Mouse (Mus musculus): ENCODE data around the gene Mroh8. TPM values are rescaled to one million over a fixed set of nuclear protein-coding genes. Genes with fewer than 3 reads are reported as not detected.
A peak's percentile ranks its signal among the peaks of the same experiment; 100 is the strongest.
"Not testable (repeated sequence)": the region's sequence is repeated elsewhere in the genome, so short reads cannot be mapped to it uniquely, and the experiment has no call there.

The Mroh8 gene
- polyA plus RNA-seq, 1 experiment from 2014 or later = 0.21 TPM

DNA sequence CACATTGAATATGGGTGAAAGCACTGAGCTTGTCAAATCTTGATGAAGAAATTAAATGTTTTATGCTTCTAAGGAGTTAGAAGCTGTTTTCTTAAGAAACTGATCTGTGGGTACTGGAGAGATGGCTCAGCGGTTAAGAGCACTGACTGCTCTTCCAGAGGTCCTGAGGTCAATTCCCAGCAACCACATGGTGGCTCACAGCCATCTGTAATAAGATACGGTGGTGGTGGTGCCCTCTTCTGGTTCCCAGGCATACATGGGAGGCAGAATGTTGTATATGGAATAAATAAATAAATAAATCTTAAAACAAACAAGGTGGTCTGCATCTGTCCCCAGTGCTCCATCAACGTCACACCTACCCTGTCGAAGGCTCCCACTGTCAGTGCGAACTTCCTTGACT, 104.9 kb downstream of the Mroh8 start:
- Histone ChIP-seq H3K4me2 (replicated peaks; ENCODE audit: low read depth) (no peak overlapping the region), H3K36me3 (ENCODE audit: control insufficient read depth, insufficient read depth) (peaks cover 33% of the 10 kb centered on the region), H3K9ac (ENCODE audit: low read depth, low read length) (no peak overlapping the region), H3K4me1 (replicated peaks; ENCODE audit: control insufficient read depth, insufficient read depth, low read length) (no peaks in the 10 kb centered on the region), H3K4me3 (ENCODE audit: low read depth, low read length) (no peak overlapping the region), H3K27me3 (replicated peaks; ENCODE audit: control insufficient read depth, insufficient read depth, low read length) (no peaks in the 10 kb centered on the region), H3K27ac (ENCODE audit: low read depth, low read length) (no peak overlapping the region), H3K9me3 (ENCODE audit: control insufficient read depth) (no peaks in the 10 kb centered on the region)
- ATAC-seq = no peak
- 66% methylated on average over 5 of the region's 5 CpGs for WGBS
- TF ChIP-seq CTCF (IDR thresholded peaks at IDR 0.05; ENCODE audit: low read depth) = peak; percentile 43

DNA sequence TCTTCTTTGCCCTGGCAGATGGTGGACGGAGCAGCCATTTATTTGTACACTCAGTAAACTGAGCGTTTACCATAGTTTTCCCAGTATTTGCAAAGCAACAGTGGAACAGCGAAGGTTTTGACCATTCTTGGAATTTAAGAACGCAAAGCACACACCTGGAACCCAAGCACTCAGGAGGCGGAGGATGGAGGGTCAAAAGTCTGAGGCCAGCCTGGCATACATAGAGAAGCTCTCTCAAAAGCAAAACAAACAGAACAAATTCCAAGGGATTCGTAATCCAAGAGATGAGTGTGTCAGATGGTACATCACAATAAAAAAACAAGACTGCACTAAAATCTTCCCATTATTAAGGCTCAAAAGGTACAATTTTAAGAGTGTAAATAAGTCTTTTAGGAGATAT, 105.8 kb downstream of the Mroh8 start:
- 85% methylated on average over 6 of the region's 6 CpGs for WGBS
- no peak for TF ChIP-seq CTCF (IDR thresholded peaks at IDR 0.05; ENCODE audit: low read depth)
- peaks cover 33% of the 10 kb centered on the region for H3K36me3 ChIP-seq (ENCODE audit: control insufficient read depth, insufficient read depth)
- H3K27me3 ChIP-seq (replicated peaks; ENCODE audit: control insufficient read depth, insufficient read depth, low read length) = no peaks in the 10 kb centered on the region
- H3K27ac ChIP-seq (ENCODE audit: low read depth, low read length) = no peak overlapping the region
- H3K9ac ChIP-seq (ENCODE audit: low read depth, low read length) = no peak overlapping the region
- H3K9me3 ChIP-seq (ENCODE audit: control insufficient read depth) = no peaks in the 10 kb centered on the region
- H3K4me3 ChIP-seq (ENCODE audit: low read depth, low read length) = no peak overlapping the region
- no peak for ATAC-seq
- H3K4me2 ChIP-seq (replicated peaks; ENCODE audit: low read depth) = no peak overlapping the region
- H3K4me1 ChIP-seq (replicated peaks; ENCODE audit: control insufficient read depth, insufficient read depth, low read length) = no peaks in the 10 kb centered on the region

DNA sequence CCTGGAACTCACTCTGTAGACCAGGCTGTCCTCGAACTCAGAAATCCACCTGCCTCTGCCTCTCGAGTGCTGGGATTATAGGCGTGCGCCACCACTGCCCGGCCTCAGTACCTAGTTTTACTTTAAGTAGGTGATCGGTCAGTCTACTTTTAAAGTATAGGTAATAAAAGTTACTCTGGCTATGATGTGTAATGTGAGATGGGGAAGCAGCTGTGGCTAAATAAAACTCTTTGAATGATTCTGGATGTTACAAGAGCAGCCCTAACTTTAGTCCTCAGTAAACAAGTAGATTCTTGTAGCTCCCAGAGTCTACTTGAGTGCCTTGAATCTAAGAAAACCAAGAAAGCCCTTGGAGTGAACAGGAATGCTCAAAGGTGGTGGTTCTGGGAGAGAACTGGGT, 106.4 kb downstream of the Mroh8 start:
- TF ChIP-seq CTCF (IDR thresholded peaks at IDR 0.05; ENCODE audit: low read depth) = no peak
- 94% methylated on average over 6 of the region's 6 CpGs for WGBS

DNA sequence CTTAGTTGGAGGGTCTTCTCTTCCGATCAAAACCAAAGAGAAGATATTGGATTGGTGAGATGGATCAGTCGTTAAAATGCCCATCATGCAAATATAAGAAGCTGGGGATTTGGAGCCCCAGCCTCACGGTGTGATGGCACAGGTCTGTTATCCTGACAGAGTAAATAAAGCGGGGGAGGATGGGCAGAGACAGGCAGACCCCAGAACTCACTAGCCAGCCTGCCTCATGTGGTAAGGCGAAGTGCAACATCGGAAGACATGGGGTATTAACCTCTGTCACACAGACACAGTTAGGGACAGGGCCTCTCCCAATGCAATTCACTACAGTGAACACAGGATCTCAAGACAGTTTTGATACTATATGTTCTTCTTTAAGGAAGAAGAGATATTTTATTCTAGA, 108.7 kb downstream of the Mroh8 start:
- 56% methylated on average over 6 of the region's 6 CpGs for WGBS
- Histone ChIP-seq H3K36me3 (ENCODE audit: control insufficient read depth, insufficient read depth) (peaks cover 45% of the 10 kb centered on the region), H3K9me3 (ENCODE audit: control insufficient read depth) (no peaks in the 10 kb centered on the region), H3K27ac (ENCODE audit: low read depth, low read length) (no peak overlapping the region), H3K4me3 (ENCODE audit: low read depth, low read length) (no peak overlapping the region), H3K27me3 (replicated peaks; ENCODE audit: control insufficient read depth, insufficient read depth, low read length) (no peaks in the 10 kb centered on the region), H3K4me2 (replicated peaks; ENCODE audit: low read depth) (no peak overlapping the region), H3K9ac (ENCODE audit: low read depth, low read length) (no peak overlapping the region), H3K4me1 (replicated peaks; ENCODE audit: control insufficient read depth, insufficient read depth, low read length) (no peaks in the 10 kb centered on the region)
- no peak for TF ChIP-seq CTCF (IDR thresholded peaks at IDR 0.05; ENCODE audit: low read depth)
- no peak for ATAC-seq

More for the DNA sequence above, 106.4 kb downstream of the Mroh8 start:
- Histone ChIP-seq H3K36me3 (ENCODE audit: control insufficient read depth, insufficient read depth) (peaks cover 33% of the 10 kb centered on the region), H3K4me3 (ENCODE audit: low read depth, low read length) (no peak overlapping the region), H3K9ac (ENCODE audit: low read depth, low read length) (no peak overlapping the region), H3K27ac (ENCODE audit: low read depth, low read length) (no peak overlapping the region), H3K9me3 (ENCODE audit: control insufficient read depth) (no peaks in the 10 kb centered on the region), H3K27me3 (replicated peaks; ENCODE audit: control insufficient read depth, insufficient read depth, low read length) (no peaks in the 10 kb centered on the region), H3K4me1 (replicated peaks; ENCODE audit: control insufficient read depth, insufficient read depth, low read length) (no peaks in the 10 kb centered on the region), H3K4me2 (replicated peaks; ENCODE audit: low read depth) (no peak overlapping the region)
- ATAC-seq = no peak

DNA sequence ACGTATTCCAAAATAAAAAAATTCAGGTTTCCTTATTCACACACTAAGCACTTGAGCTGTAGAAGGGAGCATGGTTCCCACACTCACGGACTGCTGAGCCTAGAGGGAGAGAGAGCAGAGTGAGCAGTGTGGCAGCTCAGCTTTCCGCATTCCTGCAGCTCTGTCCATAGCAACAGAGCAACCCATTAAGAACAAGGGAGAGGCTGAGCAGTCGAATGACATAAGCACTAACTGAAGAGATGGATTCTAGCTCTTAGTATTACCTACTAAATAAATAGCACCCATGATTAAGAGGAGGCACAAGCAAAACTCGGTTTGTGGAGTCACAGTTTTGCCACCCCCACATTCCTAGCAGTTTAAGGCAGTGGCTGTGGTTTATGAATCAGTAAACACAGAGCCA, 109.2 kb downstream of the Mroh8 start:
- no peak overlapping the region for H3K4me2 ChIP-seq (replicated peaks; ENCODE audit: low read depth)
- TF ChIP-seq CTCF (IDR thresholded peaks at IDR 0.05; ENCODE audit: low read depth) = no peak
- ATAC-seq = no peak
- H3K9ac ChIP-seq (ENCODE audit: low read depth, low read length) = no peak overlapping the region
- WGBS = 40% methylated on average over 5 of the region's 5 CpGs
- H3K27me3 ChIP-seq (replicated peaks; ENCODE audit: control insufficient read depth, insufficient read depth, low read length) = no peaks in the 10 kb centered on the region
- H3K9me3 ChIP-seq (ENCODE audit: control insufficient read depth) = no peaks in the 10 kb centered on the region
- no peak overlapping the region for H3K4me3 ChIP-seq (ENCODE audit: low read depth, low read length)
- no peaks in the 10 kb centered on the region for H3K4me1 ChIP-seq (replicated peaks; ENCODE audit: control insufficient read depth, insufficient read depth, low read length)
- peaks cover 40% of the 10 kb centered on the region for H3K36me3 ChIP-seq (ENCODE audit: control insufficient read depth, insufficient read depth)
- H3K27ac ChIP-seq (ENCODE audit: low read depth, low read length) = no peak overlapping the region

DNA sequence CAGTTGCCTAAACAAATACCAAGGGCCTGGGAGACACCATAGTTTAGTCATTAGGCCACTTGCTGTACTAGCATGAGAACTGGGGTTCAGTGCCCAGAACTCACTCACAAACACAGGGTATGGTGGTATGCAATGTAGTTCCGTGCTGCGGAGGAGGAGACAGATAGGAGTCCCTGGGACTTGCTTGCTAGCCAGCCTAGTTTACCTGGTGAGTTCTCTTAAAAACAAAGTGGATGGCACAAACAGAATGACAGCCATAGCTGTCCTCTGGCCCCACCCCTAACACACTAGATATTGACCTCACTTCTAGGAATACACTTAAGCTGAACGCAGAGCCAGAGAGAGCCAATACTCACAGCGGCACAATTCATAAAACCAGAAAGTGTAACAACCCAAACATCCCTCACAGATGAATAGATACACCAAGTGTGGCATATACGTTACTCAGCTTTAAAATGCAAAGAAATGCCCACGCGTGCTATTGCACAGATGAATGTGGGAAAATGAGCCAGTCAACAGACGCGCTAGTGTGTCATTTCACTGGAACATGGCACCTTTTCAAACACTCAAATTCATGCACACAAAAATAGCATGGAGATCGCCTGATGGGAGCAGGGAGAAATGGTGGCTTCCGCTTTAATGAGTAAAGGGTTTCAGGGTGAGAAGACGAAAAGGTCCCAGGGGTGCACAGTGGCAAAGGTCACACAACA, 112.8 kb downstream of the Mroh8 start:
- Histone ChIP-seq H3K27ac (ENCODE audit: low read depth, low read length) (no peak overlapping the region), H3K36me3 (ENCODE audit: control insufficient read depth, insufficient read depth) (peaks cover 34% of the 10 kb centered on the region), H3K4me3 (ENCODE audit: low read depth, low read length) (no peak overlapping the region), H3K4me2 (replicated peaks; ENCODE audit: low read depth) (no peak overlapping the region), H3K9me3 (ENCODE audit: control insufficient read depth) (no peaks in the 10 kb centered on the region), H3K9ac (ENCODE audit: low read depth, low read length) (no peak overlapping the region), H3K4me1 (replicated peaks; ENCODE audit: control insufficient read depth, insufficient read depth, low read length) (no peaks in the 10 kb centered on the region), H3K27me3 (replicated peaks; ENCODE audit: control insufficient read depth, insufficient read depth, low read length) (no peaks in the 10 kb centered on the region)
- TF ChIP-seq CTCF (IDR thresholded peaks at IDR 0.05; ENCODE audit: low read depth) = no peak
- no peak for ATAC-seq
- WGBS = 94% methylated on average over 12 of the region's 12 CpGs

DNA sequence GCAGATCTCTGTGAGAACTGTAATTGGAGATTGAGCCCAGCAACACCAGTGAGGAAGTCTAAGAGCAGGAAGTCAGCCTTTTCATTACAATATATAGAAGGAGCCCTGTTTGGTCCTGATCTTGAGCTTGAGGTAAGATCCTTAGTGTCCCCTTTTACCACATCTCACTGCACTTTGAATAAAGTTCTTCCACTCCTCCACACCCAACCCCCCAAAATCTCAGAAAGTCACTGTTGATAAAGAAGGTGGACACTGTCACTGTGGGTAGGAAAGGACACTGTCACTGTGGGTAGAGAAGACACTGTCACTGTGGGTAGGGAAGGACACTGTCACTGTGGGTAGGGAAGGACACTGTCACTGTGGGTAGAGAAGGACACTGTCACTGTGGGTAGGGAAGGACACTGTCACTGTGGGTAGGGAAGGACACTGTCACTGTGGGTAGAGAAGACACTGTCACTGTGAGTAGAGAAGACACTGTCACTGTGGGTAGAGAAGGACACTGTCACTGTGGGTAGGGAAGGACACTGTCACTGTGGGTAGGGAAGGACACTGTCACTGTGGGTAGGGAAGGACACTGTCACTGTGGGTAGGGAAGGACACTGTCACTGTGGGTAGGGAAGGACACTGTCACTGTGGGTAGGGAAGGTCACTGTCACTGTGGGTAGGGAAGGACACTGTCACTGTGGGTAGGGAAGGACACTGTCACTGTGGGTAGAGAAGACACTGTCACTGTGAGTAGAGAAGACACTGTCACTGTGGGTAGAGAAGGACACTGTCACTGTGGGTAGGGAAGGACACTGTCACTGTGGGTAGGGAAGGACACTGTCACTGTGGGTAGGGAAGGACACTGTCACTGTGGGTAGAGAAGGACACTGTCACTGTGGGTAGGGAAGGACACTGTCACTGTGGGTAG, 113.8 kb downstream of the Mroh8 start:
- not testable (repeated sequence) for H3K9me3 ChIP-seq (ENCODE audit: control insufficient read depth); H3K4me1 ChIP-seq (replicated peaks; ENCODE audit: control insufficient read depth, insufficient read depth, low read length); H3K4me2 ChIP-seq (replicated peaks; ENCODE audit: low read depth); ATAC-seq; H3K27me3 ChIP-seq (replicated peaks; ENCODE audit: control insufficient read depth, insufficient read depth, low read length); H3K27ac ChIP-seq (ENCODE audit: low read depth, low read length); H3K4me3 ChIP-seq (ENCODE audit: low read depth, low read length); H3K9ac ChIP-seq (ENCODE audit: low read depth, low read length)
- H3K36me3 ChIP-seq (ENCODE audit: control insufficient read depth, insufficient read depth) = peaks cover 39% of the 10 kb centered on the region

Data from intestine, postnatal 0 days (tissue).